Mouse (Mus musculus) embryonic facial prominence, embryonic 11.5 days (tissue): ENCODE measurements at regions not wholly inside any gene's neighbourhood (a gene's known extent, or its start where the extent isn't known, plus 50 kb on each side); places are given as distances from the start of the nearest gene placed in this dataset. TPM values are rescaled to one million over a fixed set of nuclear protein-coding genes. Genes with fewer than 3 reads are reported as not detected.

Experiments
- ATAC-seq: fragments of 200-750 bp; cut with Nextera tagmentation; replicated peaks from 2 replicates; pipeline ENCODE4 v1.8.0; 2017; ENCODE audit warnings: low read depth; ENCODE audit not compliant: insufficient number of reproducible peaks, low FRiP score, low TSS enrichment
- DNase-seq: peaks from one replicate; pipeline ENCODE4 v3.0.0-alpha.2; 2015; ENCODE audit warnings: low spot score
- H3K27ac ChIP-seq: fragments of 300-500 bp; sonication (generic); replicated peaks from 2 replicates; pipeline ENCODE4 v1.5.1; 2014; ENCODE audit warnings: mild to moderate bottlenecking, low read depth, low read length, control low read depth
- H3K27me3 ChIP-seq: fragments of 300-500 bp; sonication (generic); 2 replicates; pipeline ENCODE4 v1.6.1; 2014; ENCODE audit warnings: mild to moderate bottlenecking, low read length, moderate library complexity, mixed read lengths; ENCODE audit not compliant: control insufficient read depth, insufficient read depth
- H3K36me3 ChIP-seq: fragments of 300-500 bp; sonication (generic); replicated peaks from 2 replicates; pipeline ENCODE4 v1.6.1; 2014; ENCODE audit warnings: low read depth, mild to moderate bottlenecking, low read length, moderate library complexity, mixed read lengths; ENCODE audit not compliant: control insufficient read depth, insufficient read depth
- H3K4me1 ChIP-seq: fragments of 300-500 bp; sonication (generic); 2 replicates; pipeline ENCODE4 v1.6.1; 2014; ENCODE audit warnings: low read length, mixed read lengths; ENCODE audit not compliant: control insufficient read depth, insufficient read depth
- H3K4me2 ChIP-seq: fragments of 300-500 bp; sonication (generic); 2 replicates; pipeline ENCODE4 v1.6.1; 2014; ENCODE audit warnings: low read depth, mild to moderate bottlenecking, control low read depth, low read length, moderate library complexity
- H3K4me3 ChIP-seq: fragments of 300-500 bp; sonication (generic); 2 replicates; pipeline ENCODE4 v1.5.1; 2014; ENCODE audit warnings: low read depth, low read length, control low read depth
- H3K9ac ChIP-seq: fragments of 300-500 bp; sonication (generic); replicated peaks from 2 replicates; pipeline ENCODE4 v1.6.1; 2014; ENCODE audit warnings: mild to moderate bottlenecking, control low read depth, low read length
- H3K9me3 ChIP-seq: fragments of 300-500 bp; sonication (generic); replicated peaks from 2 replicates; pipeline ENCODE4 v1.6.1; 2016; ENCODE audit warnings: mild to moderate bottlenecking, low read length, inconsistent platforms, mixed read lengths; ENCODE audit not compliant: control insufficient read depth
- WGBS: fragments of 180-500 bp; shearing (Covaris S2); extraction: QIAGEN DNeasy Blood & Tissue Kit; methylation state at CpG from one replicate; pipeline ENCODE4 v1.1.7; 2014; 5-methylcytosine and 5-hydroxymethylcytosine counted together
- microRNA-seq: library from miRNA; unstranded; fragments of <30 nt; microRNA quantifications from one replicate; pipeline ENCODE4, GENCODE M21; 2016; ENCODE audit warnings: borderline number of aligned reads

DNA sequence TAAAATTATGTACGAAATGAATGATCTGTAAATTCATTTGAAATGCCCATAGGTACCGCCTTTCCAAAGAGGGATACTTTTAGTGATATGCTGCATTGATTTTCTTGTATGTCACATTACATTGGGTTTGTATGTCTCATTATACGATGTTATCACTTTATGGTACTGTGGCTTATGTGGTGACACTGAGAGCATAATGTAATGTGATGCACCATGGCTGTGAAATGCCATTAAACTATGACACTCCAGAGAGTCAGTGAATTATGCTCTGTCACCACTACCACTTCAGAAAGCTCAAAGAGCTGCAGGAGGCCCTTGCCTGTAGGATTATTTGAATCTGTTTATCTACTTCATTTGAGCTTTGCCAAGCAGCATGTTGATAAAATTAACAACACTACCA, 695.4 kb upstream of the Slc10a2 start:
- DNase-seq: no peak
- Histone ChIP-seq H3K36me3 (no peaks in the 10 kb centered on the region), H3K4me3 (no peak overlapping the region), H3K4me1 (no peaks in the 10 kb centered on the region), H3K9ac (no peak overlapping the region), H3K9me3 (no peaks in the 10 kb centered on the region), H3K27ac (no peak overlapping the region), H3K27me3 (no peaks in the 10 kb centered on the region), H3K4me2 (no peak overlapping the region)
- no peak for ATAC-seq
- WGBS: 84% methylated on average over 3 of the region's 3 CpGs

DNA sequence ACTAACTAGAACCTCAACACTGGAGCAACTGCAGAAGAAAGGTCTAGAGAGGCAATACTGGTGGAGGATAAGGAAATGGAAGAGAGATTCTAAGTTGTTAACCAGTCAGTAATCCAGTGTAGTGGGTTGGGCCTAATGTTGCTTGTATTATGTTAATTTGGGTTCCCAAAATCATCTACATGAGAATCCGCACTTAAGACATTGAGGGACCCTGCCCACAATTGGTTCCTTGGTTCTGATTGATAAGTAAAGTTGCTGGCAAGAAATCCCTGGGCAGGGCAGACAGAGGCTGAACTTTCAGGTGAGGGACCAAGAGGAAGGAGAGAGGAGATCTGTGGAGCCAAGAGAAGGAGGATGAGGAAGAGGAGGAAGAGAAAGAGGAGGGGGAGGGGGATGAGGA, 651.2 kb upstream of the Slc10a2 start:
- H3K4me1 ChIP-seq: no peaks in the 10 kb centered on the region
- no peak overlapping the region for H3K9ac ChIP-seq
- H3K4me2 ChIP-seq: no peak overlapping the region
- no peaks in the 10 kb centered on the region for H3K9me3 ChIP-seq
- no peak for DNase-seq
- 87% methylated on average over 1 of the region's 1 CpGs for WGBS
- H3K27ac ChIP-seq: no peak overlapping the region
- H3K36me3 ChIP-seq: no peaks in the 10 kb centered on the region
- H3K27me3 ChIP-seq: no peaks in the 10 kb centered on the region
- ATAC-seq: no peak
- H3K4me3 ChIP-seq: no peak overlapping the region

DNA sequence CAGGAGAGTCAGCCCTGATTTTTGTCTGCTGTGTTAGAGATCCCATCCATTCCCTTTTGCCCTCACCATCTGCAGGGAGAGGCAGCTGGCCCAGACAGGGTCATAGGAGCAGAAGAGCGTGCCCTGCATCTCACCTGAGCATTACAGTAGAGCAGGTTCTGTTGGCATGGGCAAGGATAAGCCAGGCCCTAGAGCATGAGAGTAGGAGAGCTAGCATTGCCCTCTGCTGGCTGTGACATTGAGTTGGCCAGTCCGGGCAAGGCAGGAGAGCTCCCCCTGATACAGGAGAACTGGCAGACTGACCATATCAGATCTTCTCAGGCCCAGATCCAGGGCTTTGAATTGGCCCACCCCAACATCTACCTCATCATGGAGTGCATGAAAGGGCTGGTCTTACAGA, 634.4 kb upstream of the Slc10a2 start:
- WGBS: 72% methylated on average over 2 of the region's 2 CpGs
- ATAC-seq (no peak), DNase-seq (no peak)
- no peaks in the 10 kb centered on the region for H3K36me3 ChIP-seq
- no peak overlapping the region for H3K4me3 ChIP-seq
- no peaks in the 10 kb centered on the region for H3K4me1 ChIP-seq
- H3K9me3 ChIP-seq: no peaks in the 10 kb centered on the region
- H3K27me3 ChIP-seq: no peaks in the 10 kb centered on the region
- H3K27ac ChIP-seq: no peak overlapping the region
- no peak overlapping the region for H3K4me2 ChIP-seq
- no peak overlapping the region for H3K9ac ChIP-seq

DNA sequence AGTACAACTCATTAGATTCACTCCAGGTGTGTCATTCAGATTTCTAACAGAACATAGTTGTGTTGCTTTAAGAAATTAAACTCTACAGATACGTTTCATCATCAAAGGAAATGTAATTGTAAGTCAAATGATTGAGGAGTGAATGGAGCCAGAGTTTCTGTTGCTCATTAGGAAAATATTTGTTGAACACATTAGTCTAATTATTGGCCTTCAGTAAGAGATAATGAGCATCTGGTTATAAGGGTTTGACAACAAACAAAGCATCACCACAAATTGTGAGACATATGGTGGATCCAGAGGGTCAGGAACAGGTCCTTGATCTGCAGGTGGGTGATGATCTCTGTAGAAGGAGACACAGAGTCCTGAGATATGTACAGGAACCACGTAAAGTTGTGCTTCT, 622.3 kb upstream of the Slc10a2 start:
- H3K27me3 ChIP-seq: no peaks in the 10 kb centered on the region
- no peak overlapping the region for H3K27ac ChIP-seq
- no peak for DNase-seq
- H3K36me3 ChIP-seq: no peaks in the 10 kb centered on the region
- no peak overlapping the region for H3K4me2 ChIP-seq
- no peaks in the 10 kb centered on the region for H3K4me1 ChIP-seq
- no peak overlapping the region for H3K9ac ChIP-seq
- ATAC-seq: no peak
- no peak overlapping the region for H3K4me3 ChIP-seq
- 66% methylated on average over 2 of the region's 2 CpGs for WGBS
- no peaks in the 10 kb centered on the region for H3K9me3 ChIP-seq

DNA sequence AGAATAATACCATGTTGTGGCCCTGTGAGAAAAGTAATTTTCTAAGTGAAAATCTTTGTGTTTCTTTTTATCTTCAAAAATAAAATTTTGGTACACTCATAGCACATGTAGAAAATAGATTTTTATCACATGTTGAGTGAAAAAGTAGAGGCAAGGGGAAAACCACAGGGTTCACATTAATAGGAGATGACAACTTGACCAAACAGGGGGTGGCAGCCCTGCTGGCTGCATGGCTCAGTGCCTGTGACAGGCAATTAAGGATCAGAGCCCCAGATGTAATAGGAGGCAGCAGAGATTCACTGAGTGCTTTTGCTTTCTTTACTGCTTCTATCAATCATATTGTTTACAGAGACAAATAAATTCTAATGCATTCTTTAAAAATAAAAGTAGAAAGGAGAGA, 582.8 kb upstream of the Slc10a2 start:
- Histone ChIP-seq H3K27ac (no peak overlapping the region), H3K36me3 (no peaks in the 10 kb centered on the region), H3K27me3 (no peaks in the 10 kb centered on the region), H3K4me2 (no peak overlapping the region), H3K9me3 (no peaks in the 10 kb centered on the region), H3K9ac (no peak overlapping the region), H3K4me1 (no peaks in the 10 kb centered on the region), H3K4me3 (no peak overlapping the region)
- ATAC-seq (no peak), DNase-seq (peak; percentile 33)

GRCm38 (mm10) chr8:5674971-5675370, 569.8 kb upstream of the Slc10a2 start:
- Histone ChIP-seq H3K9me3 (no peaks in the 10 kb centered on the region), H3K27ac (no peak overlapping the region), H3K27me3 (no peaks in the 10 kb centered on the region), H3K4me1 (no peaks in the 10 kb centered on the region), H3K36me3 (no peaks in the 10 kb centered on the region), H3K9ac (no peak overlapping the region), H3K4me3 (no peak overlapping the region), H3K4me2 (no peak overlapping the region)
- WGBS: 82% methylated on average over 5 of the region's 5 CpGs
- no peak for DNase-seq
- no peak for ATAC-seq

Small RNA genes in the stretch of these regions (microRNA-seq; reads per million reads assigned to microRNA genes)
- gene Gm22565: not detected
